Mouse (Mus musculus): Measurements from ENCODE around the gene Cdan1. TPM values are rescaled to one million over a fixed set of nuclear protein-coding genes. Genes with fewer than 3 reads are reported as not detected.

Gene Cdan1
- polyA plus RNA-seq, 1 experiment from 2014 or later: 3.0 TPM

Other genes with a start within 250 kb of the Cdan1 start
- 9.1 to 15.6 TPM (median 9.1 TPM) in 3 replicates for gene Haus2, start 240.7 kb downstream of the Cdan1 start, polyA plus RNA-seq (2018)
- gene Lrrc57, start 240.6 kb downstream of the Cdan1 start, polyA plus RNA-seq (2018): 24.7 to 30.5 TPM (median 28.5 TPM) in 3 replicates
- 17.3 to 40.6 TPM (median 20.2 TPM) in 3 replicates for gene Stard9, start 221.0 kb downstream of the Cdan1 start, polyA plus RNA-seq (2018)
- 2.8 to 3.3 TPM (median 3.0 TPM) in 3 replicates for gene Ttbk2, start 476 bp upstream of the Cdan1 start, polyA plus RNA-seq (2018)
- 5.4 to 7.0 TPM (median 7.0 TPM) in 3 replicates for gene Ubr1, start 120.6 kb upstream of the Cdan1 start, polyA plus RNA-seq (2018)
- gene Tmem62, start 126.9 kb upstream of the Cdan1 start, polyA plus RNA-seq (2018): 9.6 to 11.4 TPM (median 10.7 TPM) in 3 replicates
- 34.5 to 42.7 TPM (median 39.1 TPM) in 3 replicates for gene Ccndbp1, start 158.3 kb upstream of the Cdan1 start, polyA plus RNA-seq (2018)
- gene Epb42, start 186.9 kb upstream of the Cdan1 start, polyA plus RNA-seq (2018): not detected in 3 replicates
- not detected in 3 replicates for gene Tgm5, start 235.7 kb upstream of the Cdan1 start, polyA plus RNA-seq (2018)

Measured in macrophage (primary cell).